Mouse (Mus musculus): ENCODE results near the gene Pip4k2a.

The Pip4k2a gene

GRCm38 (mm10) chr2:18979675-18980074, 18.3 kb downstream of the Pip4k2a start:
- DNase-seq (ENCODE audit: low read depth, low spot score): no peak

DNA sequence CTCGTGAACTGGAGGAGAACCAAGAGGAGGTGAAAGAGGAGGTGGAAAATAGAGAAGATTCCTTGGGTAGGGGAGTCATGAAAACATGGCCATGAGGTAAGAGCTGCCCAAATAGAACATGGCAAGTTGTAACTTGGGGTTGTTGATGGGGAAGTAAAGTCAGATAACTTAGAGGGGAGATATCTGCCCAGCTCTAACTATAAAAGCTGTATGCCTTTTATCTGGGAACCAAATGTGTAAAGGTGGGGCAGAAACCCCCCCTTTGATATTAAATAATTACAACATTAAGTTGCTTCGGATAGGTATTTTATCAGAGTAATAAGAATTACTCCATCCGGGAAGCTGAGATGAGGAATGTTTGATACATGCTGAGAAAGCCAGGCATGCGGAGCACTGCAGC, 18.9 kb downstream of the Pip4k2a start:
- no peak for DNase-seq (ENCODE audit: low read depth, low spot score)

GRCm38 (mm10) chr2:18977201-18977805, 20.6 kb downstream of the Pip4k2a start:
- no peak for DNase-seq (ENCODE audit: low read depth, low spot score)

GRCm38 (mm10) chr2:18976175-18976574, 21.8 kb downstream of the Pip4k2a start:
- no peak for DNase-seq (ENCODE audit: low read depth, low spot score)

- DNase-seq (ENCODE audit: low read depth, low spot score): no peak
These were observed 22.9 kb downstream of the Pip4k2a start for GRCm38 (mm10) chr2:18974882-18975645.

DNA sequence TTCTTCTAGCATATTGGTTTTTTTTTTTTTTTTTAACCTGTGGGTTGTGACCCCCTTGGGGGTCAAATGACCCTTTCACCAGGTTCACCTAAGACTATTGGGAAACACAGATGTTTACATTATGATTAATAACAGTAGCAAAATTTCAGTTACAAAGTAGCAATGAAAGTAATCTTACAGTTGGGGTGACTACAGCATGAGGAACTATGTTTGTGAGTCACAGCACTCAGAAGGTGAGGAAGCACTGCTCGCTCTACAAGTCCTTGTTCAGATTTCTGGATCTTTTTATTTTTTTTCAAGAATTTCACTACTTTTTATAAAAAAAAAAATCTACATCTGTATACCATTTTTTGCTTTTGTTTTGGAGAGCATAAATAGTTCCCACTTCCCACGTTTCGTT, 26.4 kb downstream of the Pip4k2a start:
- no peak for DNase-seq (ENCODE audit: low read depth, low spot score)

DNA sequence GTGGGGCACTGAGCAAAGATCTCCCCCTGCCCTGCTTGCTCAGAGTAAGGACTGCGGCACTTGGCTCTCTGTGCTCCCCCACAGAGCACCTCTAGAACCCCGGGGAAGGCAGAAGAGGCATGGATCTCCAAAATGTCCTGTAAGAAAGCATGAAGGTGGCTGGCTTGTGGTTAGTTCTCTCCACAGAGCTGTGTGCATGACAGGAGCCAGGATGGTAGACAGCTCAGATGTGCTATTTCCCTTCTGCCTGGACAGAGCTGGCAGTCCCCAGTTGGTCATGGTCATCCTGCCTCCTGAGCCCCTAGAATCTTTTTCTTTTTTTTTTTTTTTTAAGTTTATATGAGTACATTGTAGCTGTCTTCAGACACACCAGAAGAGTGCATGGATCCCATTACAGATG, 27.5 kb downstream of the Pip4k2a start:
- DNase-seq (ENCODE audit: low read depth, low spot score): no peak

DNA sequence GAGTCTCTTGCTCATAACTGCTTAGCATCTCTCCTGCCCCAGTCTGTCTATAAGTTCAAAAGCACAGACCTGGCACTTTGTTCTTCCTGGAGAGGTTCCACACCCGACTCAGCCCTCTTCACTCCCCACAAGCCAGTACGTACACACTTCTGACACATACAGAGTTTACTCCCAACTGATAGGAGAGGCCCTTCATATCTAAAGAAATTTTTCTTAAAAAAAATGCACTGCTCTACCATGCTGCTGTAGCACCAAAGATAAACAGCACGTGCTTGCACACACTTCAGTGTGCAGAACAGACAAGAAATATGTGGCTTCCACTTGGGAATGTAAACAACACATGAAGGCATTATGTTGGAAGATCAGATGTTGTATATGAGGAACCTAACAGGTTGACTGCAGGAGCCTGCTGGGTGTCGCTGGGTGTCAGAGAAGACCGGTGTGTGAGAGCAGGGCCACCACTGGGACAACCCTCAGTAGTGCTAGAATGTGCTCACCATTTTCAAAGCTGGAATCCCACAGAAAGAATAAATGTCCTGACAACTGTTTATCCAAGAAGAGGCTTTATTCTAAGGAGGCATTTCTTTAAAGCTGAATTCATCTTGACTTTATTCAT, 28.8 kb downstream of the Pip4k2a start:
- DNase-seq (ENCODE audit: low read depth, low spot score): no peak

DNA sequence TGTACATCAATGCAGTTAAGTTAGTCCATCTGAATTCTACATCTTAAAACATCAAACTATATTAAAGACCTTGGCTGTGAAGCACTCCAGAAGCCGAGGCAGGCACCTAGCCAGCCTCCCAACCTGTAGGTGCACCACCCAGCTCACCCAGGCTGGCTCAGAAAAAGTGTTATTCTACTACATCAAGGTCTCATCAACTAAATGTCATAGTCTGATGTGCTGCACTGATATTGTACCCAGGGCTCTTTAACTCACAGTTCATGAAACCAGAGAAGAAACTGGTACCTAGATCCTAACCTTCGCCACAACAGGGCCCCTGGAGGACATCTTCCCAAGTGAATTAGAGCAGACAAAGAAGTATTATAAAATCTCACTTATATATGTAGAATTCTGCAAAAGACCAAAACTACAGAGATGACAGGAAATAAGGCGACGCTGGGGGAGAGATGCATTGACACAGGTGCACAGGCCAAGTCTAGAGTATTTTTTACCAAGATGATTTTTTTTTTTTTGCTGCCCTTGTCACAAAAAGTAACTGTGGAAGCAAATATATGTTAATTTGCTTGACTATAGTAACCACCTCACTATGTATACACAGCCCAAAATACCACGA, 30.4 kb downstream of the Pip4k2a start:
- DNase-seq (ENCODE audit: low read depth, low spot score): no peak

GRCm38 (mm10) chr2:18966566-18966965, 31.4 kb downstream of the Pip4k2a start:
- DNase-seq (ENCODE audit: low read depth, low spot score): no peak

GRCm38 (mm10) chr2:18965950-18966349, 32.0 kb downstream of the Pip4k2a start:
- no peak for DNase-seq (ENCODE audit: low read depth, low spot score)

DNA sequence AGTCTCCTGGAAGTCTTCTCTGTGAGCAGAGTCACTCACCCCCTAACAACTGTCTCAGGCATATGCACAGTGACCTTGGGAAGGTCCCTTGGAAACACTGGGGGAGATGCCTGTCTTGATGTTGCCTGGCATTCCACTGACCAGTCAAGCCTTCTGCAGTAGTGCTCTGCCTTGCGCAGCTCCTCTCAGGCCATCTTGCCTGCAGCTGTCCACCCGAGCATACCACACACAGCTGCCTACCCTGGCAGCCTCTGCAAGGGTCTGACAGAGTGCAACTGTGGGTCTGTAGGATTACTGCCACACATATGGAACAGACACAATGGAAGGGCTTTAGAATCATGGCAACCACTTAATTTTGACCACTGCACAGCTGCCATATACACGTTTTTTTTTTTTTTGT, 32.8 kb downstream of the Pip4k2a start:
- DNase-seq (ENCODE audit: low read depth, low spot score): no peak

DNA sequence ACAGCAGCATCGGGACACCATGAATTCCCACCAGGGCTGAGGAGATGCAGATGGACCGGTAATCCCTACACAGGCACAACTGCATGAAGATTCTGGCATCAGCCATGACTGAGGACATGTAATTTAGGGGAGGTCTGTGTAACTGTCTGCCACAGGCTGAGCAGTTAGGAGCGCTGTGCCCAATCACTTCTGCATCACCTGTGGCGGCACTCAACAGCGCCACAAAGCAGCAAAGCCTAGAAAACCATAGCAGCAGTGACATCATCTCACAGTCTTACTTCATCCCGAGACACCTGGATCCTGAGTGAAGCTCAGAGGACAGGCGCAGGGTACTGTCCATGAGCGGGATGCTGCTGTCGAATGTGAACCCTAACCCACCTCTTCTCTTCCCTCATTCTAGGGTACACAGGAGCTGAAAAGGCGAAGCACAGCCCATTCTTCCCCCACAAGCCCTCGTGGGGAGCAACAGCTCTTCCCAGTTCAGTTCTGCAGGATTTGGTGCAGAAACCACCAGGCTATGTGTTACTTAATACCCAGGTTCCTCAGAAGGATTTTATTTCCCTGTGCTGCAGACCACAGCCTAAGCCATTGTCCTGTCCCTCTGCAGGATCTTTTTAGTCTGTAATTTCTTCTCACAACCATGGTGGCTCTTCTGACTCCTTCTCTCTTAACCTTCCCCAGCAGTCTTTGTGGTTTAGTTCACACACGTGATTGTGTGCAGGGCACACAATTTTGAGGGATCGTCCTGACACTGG, 34.5 kb downstream of the Pip4k2a start:
- DNase-seq (ENCODE audit: low read depth, low spot score): no peak

GRCm38 (mm10) chr2:18962502-18962901, 35.4 kb downstream of the Pip4k2a start:
- no peak for DNase-seq (ENCODE audit: low read depth, low spot score)

DNA sequence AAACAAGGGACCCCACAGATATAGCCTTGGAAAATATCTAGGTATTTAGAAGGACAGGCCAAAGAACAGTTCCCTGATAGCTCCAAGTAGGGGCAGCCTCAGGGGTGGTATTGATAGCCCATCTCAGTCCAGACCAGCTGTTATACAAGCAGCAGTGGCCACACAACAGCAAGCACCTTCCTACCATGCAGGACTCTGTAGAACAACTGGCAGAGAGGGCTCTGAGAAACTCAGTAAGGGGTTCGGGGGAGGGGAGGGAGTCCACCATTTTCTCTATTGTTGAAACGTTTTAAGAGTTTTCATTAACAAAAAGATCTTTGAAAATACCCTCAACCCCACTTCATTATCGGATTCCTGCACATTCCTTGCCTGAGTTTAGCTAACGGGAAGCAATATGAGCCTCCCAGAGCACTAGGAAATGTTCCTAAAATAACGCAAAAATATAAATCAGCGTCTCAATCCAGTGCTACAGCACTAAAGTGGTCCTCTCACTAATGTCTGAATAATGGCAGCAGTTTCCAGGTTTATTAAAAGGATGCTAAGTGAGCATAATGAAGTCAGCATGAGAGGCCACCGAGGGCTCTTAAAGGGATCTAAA, 37.5 kb downstream of the Pip4k2a start:
- DNase-seq (ENCODE audit: low read depth, low spot score): no peak

- no peak for DNase-seq (ENCODE audit: low read depth, low spot score)
These were observed 38.4 kb downstream of the Pip4k2a start for GRCm38 (mm10) chr2:18959558-18959957.

DNA sequence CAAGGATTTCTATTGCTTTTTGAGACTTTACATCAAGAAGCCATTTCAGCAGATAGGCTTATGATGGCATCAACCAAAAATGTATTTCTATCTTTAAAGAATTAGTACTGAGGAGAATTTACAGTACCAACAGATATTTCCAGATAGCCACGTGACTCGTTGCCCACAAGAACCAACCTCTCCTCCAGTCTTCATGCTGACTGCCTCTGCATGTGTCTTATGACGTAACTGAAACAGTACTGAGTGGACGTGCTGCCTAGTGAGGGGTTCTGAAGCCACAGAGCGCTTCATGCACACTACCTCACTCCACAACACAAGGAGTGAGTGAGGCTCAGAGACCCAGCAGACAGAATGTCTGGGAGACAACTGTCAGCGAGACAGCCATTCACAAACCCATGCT, 38.9 kb downstream of the Pip4k2a start:
- DNase-seq (ENCODE audit: low read depth, low spot score): no peak

GRCm38 (mm10) chr2:18958501-18958900, 39.4 kb downstream of the Pip4k2a start:
- no peak for DNase-seq (ENCODE audit: low read depth, low spot score)

GRCm38 (mm10) chr2:18958044-18958443, 39.9 kb downstream of the Pip4k2a start:
- DNase-seq (ENCODE audit: low read depth, low spot score): no peak

DNA sequence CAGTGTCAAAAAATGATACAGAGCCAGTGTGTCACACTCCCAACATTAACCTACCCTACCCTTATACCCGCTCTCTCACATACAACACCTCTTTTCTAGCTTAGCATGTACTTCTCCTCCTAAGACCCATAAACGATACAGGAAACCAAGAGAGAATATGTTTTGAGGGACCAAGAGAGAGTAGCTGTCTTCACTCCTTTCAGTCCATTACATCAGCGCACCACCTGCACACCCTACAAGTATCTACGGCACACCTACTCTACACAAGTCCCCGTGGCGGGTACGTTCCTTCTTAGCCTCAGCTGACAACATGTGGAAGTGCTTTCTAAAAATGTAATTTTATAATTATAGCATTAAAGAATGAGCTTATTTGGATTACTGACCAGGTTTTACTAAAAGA, 40.5 kb downstream of the Pip4k2a start:
- DNase-seq (ENCODE audit: low read depth, low spot score): no peak

- no peak for DNase-seq (ENCODE audit: low read depth, low spot score)
These were observed 41.0 kb downstream of the Pip4k2a start for GRCm38 (mm10) chr2:18956945-18957344.
